Mouse (Mus musculus) c-Kit-negative CD71-positive TER-119-positive erythroid progenitor cells, embryonic 14.5 days (primary cell): ENCODE results near the gene Esrp2.
A peak's percentile ranks its signal among the peaks of the same experiment; 100 is the strongest.

Source experiments
- DNase-seq: peaks from one replicate; pipeline ENCODE4 v3.0.0-alpha.2; 2013; ENCODE audit warnings: low read depth, low spot score

Esrp2 gene

GRCm38 (mm10) chr8:106126055-106126454 lies 10.7 kb downstream of the Esrp2 start:
- DNase-seq: no peak

- no peak for DNase-seq
Observed at GRCm38 (mm10) chr8:106123443-106123842, 13.3 kb downstream of the Esrp2 start.

- DNase-seq: peak; percentile 49
Observed at GRCm38 (mm10) chr8:106115897-106116296, 20.9 kb downstream of the Esrp2 start.

- no peak for DNase-seq
Observed at GRCm38 (mm10) chr8:106112514-106112913, 24.3 kb downstream of the Esrp2 start.

GRCm38 (mm10) chr8:106112041-106112440 lies 24.7 kb downstream of the Esrp2 start:
- no peak for DNase-seq

GRCm38 (mm10) chr8:106108729-106109128 lies 28.0 kb downstream of the Esrp2 start:
- no peak for DNase-seq

- DNase-seq: no peak
Observed at GRCm38 (mm10) chr8:106108080-106108479, 28.7 kb downstream of the Esrp2 start.

- DNase-seq: no peak
Observed at GRCm38 (mm10) chr8:106106193-106106592, 30.6 kb downstream of the Esrp2 start.

GRCm38 (mm10) chr8:106103888-106104287 lies 32.9 kb downstream of the Esrp2 start:
- no peak for DNase-seq

GRCm38 (mm10) chr8:106102321-106102720 lies 34.5 kb downstream of the Esrp2 start:
- DNase-seq: no peak
